Mouse (Mus musculus): ENCODE data around the gene Pou1f1.

The Pou1f1 gene

GRCm38 (mm10) chr16:65520211-65520610 lies at the start of gene Pou1f1:
TSS of gene Pou1f1 (plus strand) at chr16:65520511.
- no peak for DNase-seq (ENCODE audit: low read depth, low spot score)

GRCm38 (mm10) chr16:65470650-65471049 lies 49.7 kb upstream of the Pou1f1 start:
- no peak for DNase-seq (ENCODE audit: low read depth, low spot score)

- peak; percentile 30 for DNase-seq (ENCODE audit: low read depth, low spot score)
Observed at GRCm38 (mm10) chr16:65472472-65473001, 47.8 kb upstream of the Pou1f1 start.

- no peak for DNase-seq (ENCODE audit: low read depth, low spot score)
Observed at GRCm38 (mm10) chr16:65485726-65486125, 34.6 kb upstream of the Pou1f1 start.

- DNase-seq (ENCODE audit: low read depth, low spot score) = no peak
Observed at GRCm38 (mm10) chr16:65496030-65496429, 24.3 kb upstream of the Pou1f1 start.

DNA sequence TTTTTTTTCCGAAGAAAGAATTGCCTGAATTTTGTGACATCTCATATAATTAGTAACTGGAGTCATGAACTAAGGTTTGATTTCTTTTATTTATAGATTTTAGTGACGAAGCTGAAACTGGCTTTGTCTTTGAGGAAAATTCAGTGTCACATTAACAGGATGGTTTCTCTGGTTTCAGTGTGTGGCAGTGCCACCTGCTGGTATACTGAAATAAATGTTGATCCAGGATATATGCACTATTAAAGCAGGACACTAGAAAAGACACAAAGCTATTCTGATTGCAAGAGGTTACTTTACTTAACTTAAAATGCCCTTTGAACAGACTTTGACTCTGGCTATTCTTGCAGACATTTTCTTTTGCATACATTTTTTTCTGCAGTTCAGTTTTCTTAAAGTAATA lies 23.3 kb upstream of the Pou1f1 start:
- DNase-seq (ENCODE audit: low read depth, low spot score) = peak; percentile 40

DNA sequence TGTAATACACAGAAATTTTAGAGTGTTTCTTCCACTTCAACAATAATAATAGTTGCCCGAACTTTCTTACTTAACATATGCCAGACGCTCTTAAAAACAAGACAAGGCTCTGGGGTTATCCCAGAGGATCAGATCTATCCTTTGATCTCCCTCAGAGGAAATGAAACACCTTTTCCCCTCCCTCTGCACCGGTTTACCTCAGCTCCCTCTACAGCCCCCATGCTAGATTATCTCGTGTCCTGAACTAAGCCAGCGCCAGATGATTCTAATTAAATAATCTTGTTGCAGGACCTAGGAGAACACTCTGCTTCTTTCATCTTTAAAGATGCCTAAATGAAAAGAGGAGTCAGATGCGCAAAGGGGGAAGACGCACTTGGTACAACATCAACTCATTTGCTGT lies 6.1 kb upstream of the Pou1f1 start:
- no peak for DNase-seq (ENCODE audit: low read depth, low spot score)

DNA sequence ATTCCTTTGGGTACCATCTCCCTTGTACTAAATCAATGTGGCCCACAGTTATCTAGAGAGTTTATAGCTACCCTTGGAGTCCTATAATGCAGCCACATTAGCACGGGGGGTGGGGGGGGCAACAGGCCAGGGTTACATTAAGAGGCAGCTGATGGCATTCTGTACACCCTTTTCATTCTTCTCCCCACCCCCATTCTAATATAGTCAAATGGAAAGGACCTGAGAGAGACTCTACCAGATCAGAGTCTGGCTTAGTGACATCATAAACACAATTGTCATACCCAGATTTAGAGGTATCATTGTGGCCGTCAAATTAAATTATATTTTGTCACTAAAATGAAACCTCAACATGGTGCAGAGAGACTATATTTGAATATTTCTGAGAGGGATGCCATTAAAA lies 5.7 kb downstream of the Pou1f1 start:
- no peak for DNase-seq (ENCODE audit: low read depth, low spot score)

DNA sequence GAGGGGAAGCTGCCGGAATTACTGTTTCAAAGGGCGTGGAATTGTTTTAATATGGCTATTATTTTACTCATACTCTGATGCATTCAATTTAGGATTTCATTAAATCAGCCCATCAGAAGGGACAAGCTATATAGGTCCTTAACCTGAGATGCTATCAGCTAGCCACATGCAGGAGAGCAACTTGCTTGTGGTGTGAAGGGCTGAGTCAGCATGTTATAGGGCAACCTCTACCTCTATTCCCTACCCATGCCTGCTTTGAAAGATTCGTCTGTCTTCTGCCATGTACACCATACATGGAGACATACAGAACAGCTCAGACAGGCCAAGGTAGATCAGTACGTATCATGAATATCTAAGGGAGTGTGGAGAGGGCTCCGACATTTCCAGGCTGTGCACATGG lies 6.4 kb downstream of the Pou1f1 start:
- DNase-seq (ENCODE audit: low read depth, low spot score) = no peak

DNA sequence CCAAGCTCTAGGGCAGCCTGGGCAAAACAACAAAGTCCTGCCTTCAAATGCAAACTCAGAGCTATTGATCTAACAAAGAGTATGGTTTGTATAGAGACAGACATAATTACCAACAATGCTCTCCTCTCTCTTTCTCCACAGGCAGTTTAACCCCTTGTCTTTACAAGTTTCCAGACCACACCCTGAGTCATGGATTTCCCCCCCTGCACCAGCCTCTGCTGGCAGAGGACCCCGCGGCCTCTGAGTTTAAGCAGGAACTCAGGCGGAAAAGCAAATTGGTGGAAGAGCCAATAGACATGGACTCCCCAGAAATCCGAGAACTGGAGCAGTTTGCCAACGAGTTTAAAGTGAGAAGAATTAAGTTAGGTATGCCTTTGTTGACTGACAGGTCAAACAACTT lies 9.3 kb downstream of the Pou1f1 start:
- DNase-seq (ENCODE audit: low read depth, low spot score) = peak; percentile 62

- DNase-seq (ENCODE audit: low read depth, low spot score) = no peak
Observed at GRCm38 (mm10) chr16:65531663-65532062, 11.4 kb downstream of the Pou1f1 start.

DNA sequence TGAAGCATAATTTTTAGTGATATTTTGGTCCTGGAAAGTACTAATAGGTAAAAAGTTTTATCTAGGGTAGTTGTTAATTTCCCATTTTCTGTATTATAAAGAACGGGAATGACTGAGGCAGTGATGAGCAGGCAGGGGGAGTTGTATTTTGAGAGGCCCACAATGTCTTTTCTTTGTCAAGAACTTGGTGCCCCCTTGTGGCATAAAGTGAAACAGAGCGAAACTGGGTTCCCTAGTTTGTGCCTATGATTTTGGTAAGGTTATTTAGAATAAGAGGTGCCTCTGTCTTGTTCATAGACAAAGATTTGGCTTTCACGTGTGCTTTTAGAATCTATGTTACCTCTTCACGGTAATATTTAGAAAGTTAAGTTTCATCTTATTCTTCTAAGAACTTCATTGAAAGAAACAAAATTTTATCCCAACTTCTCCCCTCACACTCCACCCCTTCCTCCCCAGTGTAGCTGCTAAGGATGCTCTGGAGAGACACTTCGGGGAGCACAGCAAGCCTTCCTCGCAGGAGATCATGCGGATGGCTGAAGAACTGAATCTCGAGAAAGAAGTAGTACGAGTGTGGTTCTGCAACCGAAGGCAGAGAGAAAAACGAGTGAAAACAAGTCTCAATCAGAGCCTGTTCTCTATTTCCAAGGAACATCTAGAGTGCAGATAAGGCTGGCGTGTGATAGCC lies 13.1 kb downstream of the Pou1f1 start:
- peak; percentile 64 for DNase-seq (ENCODE audit: low read depth, low spot score)

GRCm38 (mm10) chr16:65543676-65544293 lies 23.5 kb downstream of the Pou1f1 start:
- no peak for DNase-seq (ENCODE audit: low read depth, low spot score)

GRCm38 (mm10) chr16:65548960-65549359 lies 28.6 kb downstream of the Pou1f1 start:
- no peak for DNase-seq (ENCODE audit: low read depth, low spot score)

GRCm38 (mm10) chr16:65550814-65551213 lies 30.5 kb downstream of the Pou1f1 start:
- DNase-seq (ENCODE audit: low read depth, low spot score) = no peak

DNA sequence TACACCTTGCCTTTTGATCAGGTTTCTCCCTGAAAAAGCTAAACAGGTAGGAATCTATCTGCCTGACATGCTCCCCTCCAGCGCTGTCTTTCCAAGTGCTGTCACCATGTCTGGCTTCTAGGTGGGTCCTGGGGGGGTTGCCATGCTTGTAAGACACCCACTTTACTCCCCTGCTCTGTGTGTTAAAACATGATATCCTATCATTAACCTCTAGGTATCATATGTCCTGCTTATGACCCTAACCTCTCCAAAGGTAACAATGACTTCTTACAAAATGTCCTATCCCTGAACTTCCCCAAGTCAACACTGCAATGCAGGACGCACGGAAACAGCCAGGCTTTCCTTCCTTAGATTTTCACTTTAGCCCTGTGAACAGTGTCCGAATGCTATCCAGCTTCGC lies 34.0 kb downstream of the Pou1f1 start:
- DNase-seq (ENCODE audit: low read depth, low spot score) = no peak

GRCm38 (mm10) chr16:65557369-65557768 lies 37.1 kb downstream of the Pou1f1 start:
- DNase-seq (ENCODE audit: low read depth, low spot score) = no peak

DNA sequence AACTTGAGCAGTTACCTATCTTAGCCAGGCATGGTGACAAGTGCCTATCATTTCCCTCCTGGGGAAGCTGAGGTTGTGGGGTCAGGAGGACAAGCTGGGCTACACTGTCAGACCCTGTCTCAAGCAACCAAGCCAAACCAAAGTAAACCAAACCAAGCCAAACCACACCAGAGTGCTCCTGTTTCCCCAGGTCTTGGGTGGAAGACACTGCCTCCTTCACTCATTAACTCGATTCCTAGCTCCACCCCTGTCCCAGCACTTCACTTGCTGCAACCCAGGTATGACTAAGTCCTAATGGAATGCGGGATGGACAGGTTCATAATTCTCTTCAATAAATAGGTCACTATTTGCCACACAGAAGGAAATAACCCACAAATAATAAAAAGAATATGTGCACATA lies 39.3 kb downstream of the Pou1f1 start:
- DNase-seq (ENCODE audit: low read depth, low spot score) = peak; percentile 8

DNA sequence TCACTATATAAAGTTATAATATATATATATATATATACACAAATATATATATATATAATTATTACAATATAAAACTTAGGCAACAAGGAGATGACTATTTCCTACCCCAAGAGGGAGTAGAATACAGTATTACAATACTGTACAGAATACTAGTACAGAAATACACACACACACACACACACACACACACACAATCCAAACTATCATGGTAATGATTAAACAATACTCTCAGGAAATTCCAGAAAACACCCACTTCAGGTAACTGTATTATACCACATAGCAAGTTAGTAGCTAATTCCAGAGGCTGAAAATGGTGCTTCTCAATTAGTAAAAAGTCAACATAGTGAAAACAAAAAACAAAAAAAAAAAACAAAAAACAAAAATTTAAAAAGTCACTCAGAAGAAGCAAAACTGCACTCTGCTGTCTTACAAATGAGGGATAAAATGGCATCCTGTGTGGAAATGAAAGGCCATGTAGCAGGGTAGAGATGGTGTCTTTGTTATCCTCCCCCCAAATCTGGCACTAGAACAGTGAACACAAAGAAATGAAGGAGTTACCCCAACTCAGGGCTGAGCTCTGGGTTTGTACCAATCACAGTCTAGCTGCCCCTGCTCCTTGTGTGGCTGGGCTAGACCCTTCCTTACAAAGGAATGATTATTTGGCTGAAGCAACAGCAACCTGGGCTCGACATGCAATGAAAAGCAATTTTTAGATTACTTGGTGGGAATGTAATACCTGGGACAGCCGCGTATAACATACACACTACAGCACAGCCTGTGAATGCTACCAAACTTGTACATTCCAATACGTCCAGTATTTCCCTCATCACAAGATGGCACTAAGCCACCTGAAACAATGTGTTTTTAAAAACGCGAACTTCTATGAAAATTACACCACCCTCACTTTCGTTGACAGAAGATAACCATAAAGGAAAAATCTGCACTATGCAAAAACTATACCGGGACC lies 41.0 kb downstream of the Pou1f1 start:
- DNase-seq (ENCODE audit: low read depth, low spot score) = peak; percentile 15

- DNase-seq (ENCODE audit: low read depth, low spot score) = peak; percentile 97
Observed at GRCm38 (mm10) chr16:65561963-65562863, 41.9 kb downstream of the Pou1f1 start, which contains the start of gene Chmp2b. TSS of gene Chmp2b (minus strand) at chr16:65562726.

- no peak for DNase-seq (ENCODE audit: low read depth, low spot score)
Observed at GRCm38 (mm10) chr16:65562864-65563206, 42.5 kb downstream of the Pou1f1 start.
